Mouse (Mus musculus): Measurements from ENCODE around the gene Bdh1.

GRCm38 (mm10) chr16:31422000-31422399 lies at the start of gene Bdh1:
- TF ChIP-seq CTCF (IDR thresholded peaks at IDR 0.05; ENCODE audit: extremely low read depth, insufficient read depth, low read length) (no peak), POLR2A (IDR thresholded peaks at IDR 0.05; ENCODE audit: extremely low read depth, insufficient read depth, low read length) (no peak)

Measured in cortical plate, adult 2 months (tissue).